Mouse (Mus musculus): ENCODE measurements around the gene Cenph. TPM values are rescaled to one million over a fixed set of nuclear protein-coding genes. Genes with fewer than 3 reads are reported as not detected.

Cenph gene
- polyA plus RNA-seq, 1 experiment from 2014 or later = 6.5 TPM

- Histone ChIP-seq H3K4me1 (ENCODE audit: control insufficient read depth, insufficient read depth, low read depth, low read length) (peaks cover 6% of the 10 kb centered on the region), H3K27me3 (replicated peaks; ENCODE audit: control insufficient read depth, insufficient read depth, low read length) (no peaks in the 10 kb centered on the region), H3K4me3 (ENCODE audit: low read length) (no peak overlapping the region), H3K27ac (ENCODE audit: low read depth, low read length) (no peak overlapping the region), H3K4me2 (ENCODE audit: low read length) (no peak overlapping the region), H3K36me3 (ENCODE audit: control insufficient read depth, insufficient read depth, low read length) (no peaks in the 10 kb centered on the region), H3K9me3 (ENCODE audit: control insufficient read depth, low read length) (no peaks in the 10 kb centered on the region), H3K9ac (ENCODE audit: low read depth, low read length) (no peak overlapping the region)
- 74% methylated on average over 6 of the region's 6 CpGs for WGBS
- ATAC-seq = no peak
Measured at GRCm38 (mm10) chr13:100787316-100788010, 11.8 kb upstream of the Cenph start.

DNA sequence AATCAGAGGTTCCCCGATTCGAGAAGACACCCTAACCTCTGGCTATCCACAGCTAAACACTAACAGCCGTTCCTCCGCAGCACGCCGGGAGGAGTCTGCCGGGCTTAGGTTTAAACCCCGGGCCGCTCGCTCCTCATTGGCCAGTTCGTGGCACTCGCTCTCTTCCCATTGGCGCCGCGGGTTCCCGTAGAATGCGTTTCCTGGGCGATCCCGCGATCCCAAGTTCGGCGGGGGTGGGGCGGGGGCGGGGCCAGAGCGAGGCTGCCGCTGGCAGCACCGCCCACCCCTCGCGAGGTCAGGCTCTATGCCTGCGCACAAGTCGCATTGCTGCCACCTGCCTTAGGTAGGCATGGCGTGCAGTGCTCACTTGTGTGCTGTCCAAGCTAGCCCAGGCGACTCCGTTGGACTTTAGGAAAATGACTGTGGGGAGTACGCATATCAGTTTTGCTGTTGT, 10.7 kb upstream of the Cenph start, which contains the start of gene Ccnb1:
Ccnb1 (minus strand) TSS at position 157 of the 454 bp plus-strand sequence.
- peak; percentile 100 for ATAC-seq
- Histone ChIP-seq H3K4me1 (ENCODE audit: control insufficient read depth, insufficient read depth, low read depth, low read length) (peaks cover 6% of the 10 kb centered on the region), H3K9ac (ENCODE audit: low read depth, low read length) (peak within 1 kb of the TSS; percentile 62), H3K27me3 (replicated peaks; ENCODE audit: control insufficient read depth, insufficient read depth, low read length) (no peaks in the 10 kb centered on the region), H3K4me2 (ENCODE audit: low read length) (peak within 1 kb of the TSS; percentile 100), H3K4me3 (ENCODE audit: low read length) (peak within 1 kb of the TSS; percentile 69), H3K36me3 (ENCODE audit: control insufficient read depth, insufficient read depth, low read length) (no peaks in the 10 kb centered on the region), H3K27ac (ENCODE audit: low read depth, low read length) (no peak within 1 kb of the TSS), H3K9me3 (ENCODE audit: control insufficient read depth, low read length) (no peaks in the 10 kb centered on the region)
- 0% methylated on average over 34 of the region's 35 CpGs for WGBS

DNA sequence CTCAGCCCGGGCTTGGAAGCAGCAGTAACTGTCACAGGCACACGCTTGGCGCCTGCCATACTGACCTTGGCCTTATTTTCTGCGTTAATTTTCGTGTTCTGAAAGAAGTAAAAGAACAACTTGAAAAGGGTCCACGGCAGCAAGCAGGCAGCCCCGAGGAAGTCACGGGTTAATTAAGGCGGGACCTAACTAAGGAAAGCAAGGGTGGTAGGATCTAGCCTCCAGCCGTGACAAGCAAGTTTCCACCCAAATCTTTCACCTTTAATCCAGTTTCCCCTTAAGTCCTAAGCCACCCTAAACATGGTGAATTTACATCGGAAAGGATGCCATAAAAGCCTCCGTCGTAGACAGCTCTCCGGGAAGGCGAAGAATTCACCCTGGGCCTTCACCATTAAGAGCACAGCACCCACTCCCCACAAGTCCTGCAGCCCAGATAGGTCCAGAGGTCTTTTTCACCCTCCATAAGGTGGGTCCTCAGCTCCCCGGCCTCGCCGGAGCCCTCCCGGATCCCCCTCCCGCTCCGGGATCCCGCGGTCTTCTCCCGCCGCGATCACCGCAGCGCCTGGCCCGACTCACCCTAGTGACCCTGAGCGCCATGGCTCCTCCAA, 10.2 kb upstream of the Cenph start:
- Histone ChIP-seq H3K27me3 (replicated peaks; ENCODE audit: control insufficient read depth, insufficient read depth, low read length) (no peaks in the 10 kb centered on the region), H3K4me3 (ENCODE audit: low read length) (peak overlapping the region; percentile 69), H3K4me2 (ENCODE audit: low read length) (peak overlapping the region; percentile 100), H3K9ac (ENCODE audit: low read depth, low read length) (peak overlapping the region; percentile 60), H3K36me3 (ENCODE audit: control insufficient read depth, insufficient read depth, low read length) (no peaks in the 10 kb centered on the region), H3K4me1 (ENCODE audit: control insufficient read depth, insufficient read depth, low read depth, low read length) (peaks cover 6% of the 10 kb centered on the region), H3K27ac (ENCODE audit: low read depth, low read length) (no peak overlapping the region), H3K9me3 (ENCODE audit: control insufficient read depth, low read length) (no peaks in the 10 kb centered on the region)
- peak; percentile 46; the same call in 1 of the 2 replicates for ATAC-seq
- under 1% methylated on average over 30 of the region's 30 CpGs for WGBS

GRCm38 (mm10) chr13:100777491-100777890, 1.8 kb upstream of the Cenph start:
- no peak overlapping the region for H3K9ac ChIP-seq (ENCODE audit: low read depth, low read length)
- no peak overlapping the region for H3K4me3 ChIP-seq (ENCODE audit: low read length)
- H3K36me3 ChIP-seq (ENCODE audit: control insufficient read depth, insufficient read depth, low read length) = no peaks in the 10 kb centered on the region
- H3K27me3 ChIP-seq (replicated peaks; ENCODE audit: control insufficient read depth, insufficient read depth, low read length) = no peaks in the 10 kb centered on the region
- H3K27ac ChIP-seq (ENCODE audit: low read depth, low read length) = no peak overlapping the region
- 87% methylated on average over 3 of the region's 3 CpGs for WGBS
- H3K4me2 ChIP-seq (ENCODE audit: low read length) = no peak overlapping the region
- H3K9me3 ChIP-seq (ENCODE audit: control insufficient read depth, low read length) = no peaks in the 10 kb centered on the region
- H3K4me1 ChIP-seq (ENCODE audit: control insufficient read depth, insufficient read depth, low read depth, low read length) = peaks cover 10% of the 10 kb centered on the region
- ATAC-seq = no peak

DNA sequence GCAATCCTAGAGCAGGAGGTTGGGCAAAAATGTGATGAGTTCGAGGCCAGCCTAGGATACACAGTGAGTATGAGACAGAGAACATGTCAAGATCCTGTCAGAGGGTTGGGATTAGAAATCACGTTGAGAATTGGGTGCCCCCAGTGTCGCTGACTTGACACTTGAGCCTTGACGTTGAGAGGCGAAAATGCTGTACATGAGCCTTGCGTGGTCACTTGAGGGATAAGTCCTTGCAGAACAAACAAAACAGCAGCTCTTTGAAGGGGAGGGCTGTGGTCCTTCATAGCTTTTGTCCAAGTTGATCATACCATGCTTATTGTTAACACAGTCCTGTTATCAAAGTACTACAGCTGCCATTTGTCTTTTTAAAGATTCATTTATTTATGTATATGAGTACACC, 1.0 kb upstream of the Cenph start:
- H3K9me3 ChIP-seq (ENCODE audit: control insufficient read depth, low read length) = no peaks in the 10 kb centered on the region
- H3K27me3 ChIP-seq (replicated peaks; ENCODE audit: control insufficient read depth, insufficient read depth, low read length) = no peaks in the 10 kb centered on the region
- no peak overlapping the region for H3K27ac ChIP-seq (ENCODE audit: low read depth, low read length)
- ATAC-seq = no peak
- no peak overlapping the region for H3K4me3 ChIP-seq (ENCODE audit: low read length)
- peaks cover 10% of the 10 kb centered on the region for H3K4me1 ChIP-seq (ENCODE audit: control insufficient read depth, insufficient read depth, low read depth, low read length)
- H3K36me3 ChIP-seq (ENCODE audit: control insufficient read depth, insufficient read depth, low read length) = no peaks in the 10 kb centered on the region
- no peak overlapping the region for H3K9ac ChIP-seq (ENCODE audit: low read depth, low read length)
- no peak overlapping the region for H3K4me2 ChIP-seq (ENCODE audit: low read length)
- 73% methylated on average over 6 of the region's 6 CpGs for WGBS

DNA sequence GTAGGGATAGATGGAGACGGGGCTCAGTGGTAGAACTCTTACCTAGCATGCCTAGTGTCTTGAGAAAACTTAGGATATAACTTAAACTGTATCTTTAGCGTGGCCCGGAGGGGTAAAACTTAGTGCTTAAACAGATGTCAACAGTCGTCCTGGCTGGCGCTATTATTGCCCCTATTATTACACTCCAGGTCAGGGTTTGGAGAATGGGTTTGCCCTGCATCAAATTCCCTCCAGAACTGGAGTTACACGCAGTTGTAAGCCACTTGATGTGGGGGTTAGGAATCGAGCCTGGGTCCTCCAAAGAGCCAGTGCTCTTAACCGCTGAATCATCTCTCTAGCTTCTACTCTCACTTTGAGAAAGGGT, 339 bp upstream of the Cenph start:
- Histone ChIP-seq H3K27ac (ENCODE audit: low read depth, low read length) (0 out of 2 replicates have a peak overlapping the region, but pooled peaks have one; percentile 29), H3K4me1 (ENCODE audit: control insufficient read depth, insufficient read depth, low read depth, low read length) (peaks cover 10% of the 10 kb centered on the region), H3K9ac (ENCODE audit: low read depth, low read length) (peak overlapping the region; percentile 63), H3K9me3 (ENCODE audit: control insufficient read depth, low read length) (no peaks in the 10 kb centered on the region), H3K4me3 (ENCODE audit: low read length) (peak overlapping the region; percentile 72), H3K36me3 (ENCODE audit: control insufficient read depth, insufficient read depth, low read length) (no peaks in the 10 kb centered on the region), H3K27me3 (replicated peaks; ENCODE audit: control insufficient read depth, insufficient read depth, low read length) (no peaks in the 10 kb centered on the region), H3K4me2 (ENCODE audit: low read length) (peak overlapping the region; percentile 82)
- 11% methylated on average over 8 of the region's 8 CpGs for WGBS
- ATAC-seq = no peak

DNA sequence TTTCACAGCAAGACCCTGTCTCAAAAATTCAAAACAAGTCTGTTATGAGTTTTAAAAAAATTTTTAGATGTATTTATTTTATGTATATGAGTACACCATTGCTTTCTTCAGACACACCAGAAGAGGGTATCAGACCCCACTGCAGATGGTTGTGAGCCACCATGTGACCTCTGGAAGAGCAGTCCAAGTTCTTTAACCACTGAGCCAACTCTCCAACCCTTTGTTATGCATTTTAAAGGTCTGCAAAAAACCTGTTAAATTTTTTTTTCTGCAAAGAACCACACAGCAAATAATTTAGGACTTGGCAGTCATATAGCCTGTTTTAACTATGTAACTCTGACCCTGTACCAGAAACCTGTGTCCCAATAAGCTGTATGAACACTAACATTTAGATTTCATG, 995 bp downstream of the Cenph start:
- H3K4me3 ChIP-seq (ENCODE audit: low read length) = peak overlapping the region; percentile 72
- peaks cover 10% of the 10 kb centered on the region for H3K4me1 ChIP-seq (ENCODE audit: control insufficient read depth, insufficient read depth, low read depth, low read length)
- no peak for ATAC-seq
- H3K27ac ChIP-seq (ENCODE audit: low read depth, low read length) = no peak overlapping the region
- no peaks in the 10 kb centered on the region for H3K9me3 ChIP-seq (ENCODE audit: control insufficient read depth, low read length)
- peak overlapping the region; percentile 82 for H3K4me2 ChIP-seq (ENCODE audit: low read length)
- H3K27me3 ChIP-seq (replicated peaks; ENCODE audit: control insufficient read depth, insufficient read depth, low read length) = no peaks in the 10 kb centered on the region
- H3K9ac ChIP-seq (ENCODE audit: low read depth, low read length) = no peak overlapping the region
- H3K36me3 ChIP-seq (ENCODE audit: control insufficient read depth, insufficient read depth, low read length) = no peaks in the 10 kb centered on the region

- WGBS = 96% methylated on average over 2 of the region's 2 CpGs
- Histone ChIP-seq H3K4me2 (ENCODE audit: low read length) (no peak overlapping the region), H3K4me1 (ENCODE audit: control insufficient read depth, insufficient read depth, low read depth, low read length) (no peaks in the 10 kb centered on the region), H3K27me3 (replicated peaks; ENCODE audit: control insufficient read depth, insufficient read depth, low read length) (no peaks in the 10 kb centered on the region), H3K9ac (ENCODE audit: low read depth, low read length) (no peak overlapping the region), H3K36me3 (ENCODE audit: control insufficient read depth, insufficient read depth, low read length) (no peaks in the 10 kb centered on the region), H3K27ac (ENCODE audit: low read depth, low read length) (no peak overlapping the region), H3K4me3 (ENCODE audit: low read length) (no peak overlapping the region), H3K9me3 (ENCODE audit: control insufficient read depth, low read length) (no peaks in the 10 kb centered on the region)
- no peak for ATAC-seq
Measured at GRCm38 (mm10) chr13:100755329-100755728, 20.4 kb downstream of the Cenph start.

DNA sequence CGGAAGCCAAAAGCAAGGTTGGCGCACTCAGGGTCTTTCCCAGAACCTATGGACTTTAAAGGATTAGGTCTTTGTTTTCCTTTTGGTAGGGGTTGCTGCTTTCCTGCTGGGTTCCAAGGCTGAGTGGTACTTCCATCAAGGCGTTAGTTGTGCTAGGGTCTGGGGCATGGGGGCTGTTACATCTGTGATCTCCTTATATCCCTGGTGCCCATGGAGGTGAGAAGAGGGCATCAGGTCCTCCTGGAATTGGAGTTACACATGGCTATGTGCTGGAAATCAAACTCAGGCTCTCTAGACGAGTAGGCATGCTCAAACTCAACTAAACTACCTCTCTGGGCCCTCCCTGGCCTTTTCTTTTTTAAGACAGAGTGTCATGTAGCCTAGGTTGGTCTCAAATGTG, 21.5 kb downstream of the Cenph start:
- H3K4me2 ChIP-seq (ENCODE audit: low read length) = no peak overlapping the region
- no peak for ATAC-seq
- H3K4me3 ChIP-seq (ENCODE audit: low read length) = no peak overlapping the region
- no peaks in the 10 kb centered on the region for H3K27me3 ChIP-seq (replicated peaks; ENCODE audit: control insufficient read depth, insufficient read depth, low read length)
- H3K36me3 ChIP-seq (ENCODE audit: control insufficient read depth, insufficient read depth, low read length) = no peaks in the 10 kb centered on the region
- no peaks in the 10 kb centered on the region for H3K4me1 ChIP-seq (ENCODE audit: control insufficient read depth, insufficient read depth, low read depth, low read length)
- no peak overlapping the region for H3K9ac ChIP-seq (ENCODE audit: low read depth, low read length)
- no peaks in the 10 kb centered on the region for H3K9me3 ChIP-seq (ENCODE audit: control insufficient read depth, low read length)
- no peak overlapping the region for H3K27ac ChIP-seq (ENCODE audit: low read depth, low read length)
- 67% methylated on average over 4 of the region's 4 CpGs for WGBS

Data from hindbrain, embryonic 16.5 days (tissue).